Comparison of ENCODE assay signal across 8 mouse cellular contexts in the genomic region with DNA sequence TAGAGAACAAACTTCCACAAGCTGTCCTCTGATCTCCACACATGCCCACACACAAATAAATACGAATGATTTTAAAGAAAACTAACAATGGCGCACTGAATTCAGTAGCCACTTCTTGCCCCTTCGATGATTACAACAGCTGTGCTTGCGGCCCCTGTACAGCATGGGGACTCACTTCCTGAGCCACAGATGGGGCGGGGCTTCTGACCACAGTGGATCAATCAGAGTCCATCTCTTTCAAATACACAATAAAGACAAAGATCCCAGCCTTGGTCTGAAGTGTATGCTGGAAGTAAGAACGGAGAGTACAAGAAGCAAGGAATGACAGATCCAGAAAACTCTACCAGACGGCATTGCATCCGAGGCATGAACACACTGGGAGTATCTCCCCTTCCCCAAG.
DNase-seq lines count a peak whose midpoint lies in the region; ATAC-seq lines count a peak whose summit lies in the region.
"Had no signal": no experiment of that assay in that cellular context is flagged by ENCODE, and none has a peak within 500 bp of the region (broad histone marks: within the 10 kb centered on the region; RNA-seq: fewer than 3 reads in every experiment).

No protein-coding gene starts in this region.

- peak overlapping the region; percentile 55; the same call in 1 of the 2 replicates for H3K27ac ChIP-seq in midbrain, embryonic 10.5 days (replicated peaks)
- H3K27ac ChIP-seq in midbrain, embryonic 11.5 days (ENCODE audit: low read depth, low read length) = no peak overlapping the region
- H3K27ac ChIP-seq in forebrain, embryonic 16.5 days (ENCODE audit: low read length) = peak overlapping the region; percentile 39
- 0 out of 2 replicates have a peak overlapping the region, but pooled peaks have one; percentile 25 for H3K27ac ChIP-seq in liver, embryonic 11.5 days (ENCODE audit: low read depth, low read length)

- H3K4me3 ChIP-seq in midbrain, embryonic 10.5 days = no peak overlapping the region
- no peak overlapping the region for H3K4me3 ChIP-seq in midbrain, embryonic 11.5 days (ENCODE audit: low read depth, low read length)
- H3K4me3 ChIP-seq in forebrain, embryonic 16.5 days (replicated peaks; ENCODE audit: low read length) = no peak overlapping the region
- H3K4me3 ChIP-seq in liver, embryonic 11.5 days (ENCODE audit: low read depth, low read length) = no peak overlapping the region

- peaks cover 37% of the 10 kb centered on the region for H3K4me1 ChIP-seq in midbrain, embryonic 10.5 days
- peaks cover 11% of the 10 kb centered on the region for H3K4me1 ChIP-seq in midbrain, embryonic 11.5 days (ENCODE audit: control insufficient read depth, insufficient read depth, low read length)
- H3K4me1 ChIP-seq in forebrain, embryonic 16.5 days (replicated peaks; ENCODE audit: control insufficient read depth, insufficient read depth, low read length) = peaks cover 14% of the 10 kb centered on the region
- H3K4me1 ChIP-seq in liver, embryonic 11.5 days (replicated peaks; ENCODE audit: control insufficient read depth, insufficient read depth, low read length) = peaks cover 34% of the 10 kb centered on the region

- H3K4me2 ChIP-seq in midbrain, embryonic 11.5 days = no peak overlapping the region
- H3K4me2 ChIP-seq in forebrain, embryonic 16.5 days (ENCODE audit: low read length) = peak overlapping the region; percentile 32
- peak overlapping the region; percentile 26 for H3K4me2 ChIP-seq in liver, embryonic 11.5 days

- 72% methylated on average over 8 of the region's 8 CpGs for WGBS in midbrain, embryonic 10.5 days
- 69% methylated on average over 8 of the region's 8 CpGs for WGBS in midbrain, embryonic 11.5 days
- 44% methylated on average over 8 of the region's 8 CpGs for WGBS in forebrain, embryonic 16.5 days
- WGBS in liver, embryonic 11.5 days = 45% methylated on average over 8 of the region's 8 CpGs

- H3K9ac ChIP-seq in midbrain, embryonic 11.5 days (ENCODE audit: low read length) = no peak overlapping the region
- H3K9ac ChIP-seq in forebrain, embryonic 16.5 days (replicated peaks; ENCODE audit: low read depth, low read length) = no peak overlapping the region
- H3K9ac ChIP-seq in liver, embryonic 11.5 days (ENCODE audit: low read depth, low read length) = no peak overlapping the region

- no peak for DNase-seq in midbrain, embryonic 10.5 days (ENCODE audit: low spot score)
- DNase-seq in midbrain, embryonic 11.5 days (ENCODE audit: low spot score, missing footprints) = no peak
- DNase-seq in liver, embryonic 11.5 days (ENCODE audit: low spot score) = no peak
- no peak for DNase-seq in urinary bladder, adult 18-20 months (ENCODE audit: low spot score in 2 of 2)
- DNase-seq in T-cell, adult 2 months (ENCODE audit: low spot score) = no peak
- DNase-seq in ovary, postnatal 10 days (ENCODE audit: low spot score) = no peak
- DNase-seq: kidney, adult 8-10 months had no signal

- H3K27me3 ChIP-seq in midbrain, embryonic 10.5 days (ENCODE audit: low read depth, poor library complexity, severe bottlenecking) = no peaks in the 10 kb centered on the region
- no peaks in the 10 kb centered on the region for H3K27me3 ChIP-seq in midbrain, embryonic 11.5 days (ENCODE audit: control insufficient read depth, insufficient read depth, low read length)
- H3K27me3 ChIP-seq in forebrain, embryonic 16.5 days (replicated peaks; ENCODE audit: control insufficient read depth, insufficient read depth, low read length) = no peaks in the 10 kb centered on the region
- H3K27me3 ChIP-seq in liver, embryonic 11.5 days (replicated peaks; ENCODE audit: control insufficient read depth, insufficient read depth, low read length) = no peaks in the 10 kb centered on the region

- ATAC-seq in midbrain, embryonic 11.5 days (ENCODE audit: low FRiP score) = no peak
- ATAC-seq in forebrain, embryonic 16.5 days = peak; percentile 33; the same call in 1 of the 2 replicates
- no peak for ATAC-seq in liver, embryonic 11.5 days (replicated peaks; ENCODE audit: low FRiP score)

- no peaks in the 10 kb centered on the region for H3K9me3 ChIP-seq in midbrain, embryonic 10.5 days (replicated peaks)
- H3K9me3 ChIP-seq in midbrain, embryonic 11.5 days (ENCODE audit: control insufficient read depth, low read length) = no peaks in the 10 kb centered on the region
- no peaks in the 10 kb centered on the region for H3K9me3 ChIP-seq in forebrain, embryonic 16.5 days (ENCODE audit: control insufficient read depth, low read length)
- H3K9me3 ChIP-seq in liver, embryonic 11.5 days (ENCODE audit: control insufficient read depth, low read length) = no peaks in the 10 kb centered on the region

- H3K36me3 ChIP-seq in midbrain, embryonic 10.5 days = no peaks in the 10 kb centered on the region
- H3K36me3 ChIP-seq in midbrain, embryonic 11.5 days (ENCODE audit: control insufficient read depth, insufficient read depth, low read length) = no peaks in the 10 kb centered on the region
- no peaks in the 10 kb centered on the region for H3K36me3 ChIP-seq in forebrain, embryonic 16.5 days (ENCODE audit: control insufficient read depth, insufficient read depth)
- no peaks in the 10 kb centered on the region for H3K36me3 ChIP-seq in liver, embryonic 11.5 days (ENCODE audit: control insufficient read depth, insufficient read depth, low read length)
